Mouse (Mus musculus): ENCODE results near the gene Hras.

Hras gene

GRCm38 (mm10) chr7:141193948-141194347 is at the start of gene Hras, which contains the start of gene Lrrc56:
Hras (minus strand) TSS chr7:141194005.
Lrrc56 (plus strand) TSS chr7:141194157.
- in situ Hi-C loops (cut with MboI, MseI), result no loop called here

- in situ Hi-C loops (cut with MboI, MseI), result no loop called here
These were observed 37.7 kb upstream of the Hras start for GRCm38 (mm10) chr7:141231551-141231950.

GRCm38 (mm10) chr7:141231111-141231510 is 37.3 kb upstream of the Hras start:
- in situ Hi-C loops (cut with MboI, MseI), result no loop called here

- in situ Hi-C loops (cut with MboI, MseI), result no loop called here
These were observed 36.8 kb upstream of the Hras start for GRCm38 (mm10) chr7:141230570-141230969.

- in situ Hi-C loops (cut with MboI, MseI), result no loop called here
These were observed 35.9 kb upstream of the Hras start for GRCm38 (mm10) chr7:141229702-141230101.

- in situ Hi-C loops (cut with MboI, MseI), result no loop called here
These were observed 34.7 kb upstream of the Hras start, which contains the start of gene Phrf1 for GRCm38 (mm10) chr7:141228279-141229067. Phrf1 (plus strand) TSS chr7:141228784.

GRCm38 (mm10) chr7:141227796-141228195 is 34.0 kb upstream of the Hras start:
- in situ Hi-C loops (cut with MboI, MseI), result no loop called here

- in situ Hi-C loops (cut with MboI, MseI), result no loop called here
These were observed 32.7 kb upstream of the Hras start for GRCm38 (mm10) chr7:141226535-141226934.

GRCm38 (mm10) chr7:141222696-141223215 is 29.0 kb upstream of the Hras start:
- in situ Hi-C loops (cut with MboI, MseI), result no loop called here

- in situ Hi-C loops (cut with MboI, MseI), result no loop called here
These were observed 28.3 kb upstream of the Hras start for GRCm38 (mm10) chr7:141222126-141222467.

GRCm38 (mm10) chr7:141221249-141222125 is 27.7 kb upstream of the Hras start:
- in situ Hi-C loops (cut with MboI, MseI), result no loop called here

GRCm38 (mm10) chr7:141220377-141220776 is 26.6 kb upstream of the Hras start:
- in situ Hi-C loops (cut with MboI, MseI), result no loop called here

GRCm38 (mm10) chr7:141219558-141220099 is 25.8 kb upstream of the Hras start:
- in situ Hi-C loops (cut with MboI, MseI), result no loop called here

- in situ Hi-C loops (cut with MboI, MseI), result no loop called here
These were observed 24.8 kb upstream of the Hras start for GRCm38 (mm10) chr7:141218557-141219133.

- in situ Hi-C loops (cut with MboI, MseI), result no loop called here
These were observed 24.3 kb upstream of the Hras start for GRCm38 (mm10) chr7:141218141-141218540.

- in situ Hi-C loops (cut with MboI, MseI), result no loop called here
These were observed 23.7 kb upstream of the Hras start for GRCm38 (mm10) chr7:141217343-141218013.

GRCm38 (mm10) chr7:141216894-141217293 is 23.1 kb upstream of the Hras start:
- in situ Hi-C loops (cut with MboI, MseI), result no loop called here

GRCm38 (mm10) chr7:141215880-141216733 is 22.3 kb upstream of the Hras start:
- in situ Hi-C loops (cut with MboI, MseI), result no loop called here

- in situ Hi-C loops (cut with MboI, MseI), result no loop called here
These were observed 21.5 kb upstream of the Hras start, which contains the start of gene Rassf7 for GRCm38 (mm10) chr7:141215101-141215879. Rassf7 (plus strand) TSS chr7:141215860.

All from T-helper 17 cell (primary cell).